Mouse (Mus musculus): Measurements from ENCODE around the gene Ppp6r3.

GRCm38 (mm10) chr19:3527531-3527930 lies 48.0 kb downstream of the Ppp6r3 start:
- no peak for TF ChIP-seq CTCF (IDR thresholded peaks at IDR 0.05; ENCODE audit: low read depth, low read length)
- no peak for TF ChIP-seq GATA1 (IDR thresholded peaks at IDR 0.05; ENCODE audit: borderline replicate concordance, low read length)
- no peak for TF ChIP-seq TAL1 (conservative IDR thresholded peaks at IDR 0.05; ENCODE audit: low read depth, low read length)

Data from G1E (cell line).